Mouse (Mus musculus): ENCODE measurements around the gene Gm20503.
A peak's percentile ranks its signal among the peaks of the same experiment; 100 is the strongest.

The Gm20503 gene

DNA sequence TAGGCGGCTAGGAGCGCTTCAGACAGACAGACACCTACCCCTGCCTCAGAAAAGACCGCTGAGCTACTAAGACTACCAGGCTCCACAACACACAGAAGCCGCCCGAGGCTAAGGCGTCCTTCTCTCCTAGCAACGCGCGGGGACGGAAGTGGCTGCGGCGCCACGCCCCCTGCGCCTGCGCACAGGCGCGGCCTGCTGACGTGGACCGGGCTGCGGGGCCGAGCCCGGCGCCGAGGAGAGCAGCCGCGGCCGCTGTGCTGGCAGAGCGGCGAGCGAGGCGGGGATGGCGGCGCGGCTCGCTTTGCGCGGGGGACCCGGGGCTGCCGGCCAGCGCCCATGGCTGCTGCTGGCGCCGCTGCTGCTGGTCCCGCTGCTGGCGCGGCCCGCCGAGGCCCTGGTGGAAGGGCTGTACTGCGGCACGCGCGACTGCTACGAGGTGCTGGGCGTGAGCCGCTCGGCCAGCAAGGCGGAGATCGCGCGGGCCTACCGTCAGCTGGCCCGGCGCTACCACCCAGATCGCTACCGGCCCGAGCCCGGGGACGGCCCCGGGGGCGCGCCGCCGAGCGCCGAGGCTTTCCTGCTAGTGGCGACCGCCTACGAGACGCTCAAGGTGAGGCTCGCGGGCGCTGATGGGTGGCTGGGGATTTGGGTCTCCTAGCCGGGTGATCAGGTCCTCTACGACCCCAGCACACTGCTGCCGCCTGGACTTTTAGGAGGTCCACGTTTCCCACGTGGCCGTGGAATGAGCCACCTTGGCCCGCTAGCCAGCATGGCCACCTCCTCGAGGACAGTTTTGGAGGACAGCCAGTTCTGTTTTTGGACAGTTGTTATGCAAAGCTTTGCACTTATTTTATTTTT lies at the start of gene Gm20503:
Gm20503 (plus strand) TSS at position 263 of the 858 bp plus-strand sequence.
- peak; percentile 95 to 96 for DNase-seq (ENCODE audit: inconsistent age in 2 of 2, low spot score in 1 of 2)

DNA sequence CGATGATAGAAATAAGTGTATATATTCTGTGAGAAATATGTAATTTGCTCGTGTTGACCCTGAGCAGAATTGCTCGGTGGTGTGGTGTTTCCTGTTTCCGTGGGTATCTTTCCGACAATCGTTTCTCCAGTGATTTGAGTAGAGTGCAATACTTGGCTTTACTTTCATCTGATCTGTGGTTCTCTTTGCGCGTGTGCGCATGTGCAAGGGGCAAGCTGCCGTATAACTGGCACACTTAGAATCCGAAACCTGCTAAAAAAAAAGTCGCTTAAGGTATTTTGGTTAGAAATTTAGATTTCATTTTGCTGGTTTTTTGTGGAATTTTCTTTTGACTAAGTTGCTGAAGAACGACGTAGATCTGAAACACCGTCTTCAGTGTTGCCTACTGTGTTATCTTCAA lies 41.3 kb upstream of the Gm20503 start:
- DNase-seq (ENCODE audit: inconsistent age in 2 of 2, low spot score in 1 of 2): no peak

DNA sequence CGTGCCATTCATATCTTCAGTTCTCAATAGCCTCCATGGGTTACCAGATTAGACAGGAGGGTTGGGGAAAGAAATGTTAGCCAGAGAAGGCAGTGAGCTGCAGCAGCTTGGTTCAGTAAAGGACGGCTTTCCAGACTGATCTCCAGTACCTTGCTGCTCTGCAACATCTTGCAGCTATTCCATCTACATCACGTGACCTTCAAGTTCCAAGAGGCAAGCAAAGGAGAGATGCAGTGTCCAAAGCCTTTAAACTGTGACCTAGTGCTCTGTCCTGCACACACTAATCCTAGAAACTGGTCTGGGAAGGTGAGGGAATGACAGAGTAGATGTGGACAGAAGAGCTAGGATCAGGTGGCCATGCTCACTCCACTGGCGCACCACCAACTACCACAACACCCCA lies 39.7 kb upstream of the Gm20503 start:
- no peak for DNase-seq (ENCODE audit: inconsistent age in 2 of 2, low spot score in 1 of 2)

DNA sequence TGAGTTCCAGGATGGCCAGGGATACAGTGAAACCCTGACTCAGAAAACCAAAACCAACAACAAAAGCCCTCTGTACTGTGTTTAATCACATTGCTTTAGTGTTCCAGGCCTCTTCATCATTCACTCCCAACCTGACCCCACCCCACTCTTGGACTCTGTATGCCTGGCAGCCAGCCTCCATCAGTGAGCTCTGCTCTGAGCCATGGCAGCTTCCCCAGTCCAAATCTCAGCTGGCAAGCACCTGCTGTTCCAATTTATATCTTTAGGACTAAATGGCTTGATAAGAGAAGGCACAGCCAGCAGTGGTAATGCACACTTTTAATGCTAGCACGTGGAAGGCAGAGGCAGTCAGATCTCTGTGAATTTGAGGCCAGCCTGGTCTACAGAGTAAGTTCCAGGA lies 37.9 kb upstream of the Gm20503 start:
- no peak for DNase-seq (ENCODE audit: inconsistent age in 2 of 2, low spot score in 1 of 2)

- DNase-seq (ENCODE audit: inconsistent age in 2 of 2, low spot score in 1 of 2): no peak
These were observed 32.3 kb upstream of the Gm20503 start for GRCm38 (mm10) chr4:58970678-58971077.

- DNase-seq (ENCODE audit: inconsistent age in 2 of 2, low spot score in 1 of 2): no peak
These were observed 27.3 kb upstream of the Gm20503 start for GRCm38 (mm10) chr4:58975711-58976110.

GRCm38 (mm10) chr4:58981421-58981820 lies 21.6 kb upstream of the Gm20503 start:
- no peak for DNase-seq (ENCODE audit: inconsistent age in 2 of 2, low spot score in 1 of 2)

DNA sequence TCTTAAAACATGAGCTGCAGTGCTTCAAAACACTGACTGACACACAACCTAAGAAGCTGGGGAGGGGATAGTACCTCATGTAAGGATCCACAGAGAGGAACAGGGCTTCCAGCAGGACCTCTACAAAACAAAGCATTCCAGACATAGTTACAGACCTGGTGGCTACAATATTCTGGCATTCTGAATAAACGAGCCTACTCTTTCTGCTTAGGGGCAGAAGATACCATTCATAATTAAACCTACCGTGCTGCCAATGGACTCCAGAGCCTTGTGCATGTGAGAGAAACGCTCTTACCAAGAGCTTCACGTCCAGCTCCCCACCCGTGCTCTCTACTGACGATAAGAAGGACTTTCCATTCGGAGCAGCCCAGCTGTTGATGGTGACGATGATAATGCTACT lies 20.2 kb upstream of the Gm20503 start:
- DNase-seq (ENCODE audit: inconsistent age in 2 of 2, low spot score in 1 of 2): peak in 1 of 2 experiments; percentile 58

- peak; percentile 80 to 95 for DNase-seq (ENCODE audit: inconsistent age in 2 of 2, low spot score in 1 of 2)
These were observed 17.8 kb upstream of the Gm20503 start for GRCm38 (mm10) chr4:58985157-58985648.

GRCm38 (mm10) chr4:58986540-58987190 lies 16.3 kb upstream of the Gm20503 start, which contains the start of gene Ptgr1:
Gene Ptgr1, minus strand, starts transcription at chr4:58987119.
- peak; percentile 88 to 95 for DNase-seq (ENCODE audit: inconsistent age in 2 of 2, low spot score in 1 of 2)

- DNase-seq (ENCODE audit: inconsistent age in 2 of 2, low spot score in 1 of 2): no peak
These were observed 13.6 kb upstream of the Gm20503 start for GRCm38 (mm10) chr4:58989303-58989898.

GRCm38 (mm10) chr4:58990609-58991434 lies 12.2 kb upstream of the Gm20503 start:
- DNase-seq (ENCODE audit: inconsistent age in 2 of 2, low spot score in 1 of 2): no peak

DNA sequence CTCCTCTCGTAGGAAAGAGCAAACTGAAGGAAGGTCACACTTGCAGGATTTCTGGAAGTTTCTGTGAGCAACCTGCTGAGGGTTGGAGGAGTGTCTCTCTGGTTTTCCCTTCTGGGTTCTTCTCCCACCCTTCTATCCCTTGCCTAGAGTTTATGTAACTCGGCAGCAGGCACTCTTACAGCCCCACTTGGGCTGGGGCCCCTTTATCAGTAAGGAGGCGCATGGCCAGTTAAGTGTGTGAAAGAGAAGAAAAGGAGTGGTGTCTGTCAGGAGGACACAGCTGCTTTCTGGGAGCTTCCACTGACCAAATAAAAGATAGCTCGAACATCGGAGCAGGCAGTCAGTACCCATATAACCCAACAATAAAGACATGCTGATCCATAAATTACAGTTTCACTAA lies 10.8 kb upstream of the Gm20503 start:
- no peak for DNase-seq (ENCODE audit: inconsistent age in 2 of 2, low spot score in 1 of 2)

DNA sequence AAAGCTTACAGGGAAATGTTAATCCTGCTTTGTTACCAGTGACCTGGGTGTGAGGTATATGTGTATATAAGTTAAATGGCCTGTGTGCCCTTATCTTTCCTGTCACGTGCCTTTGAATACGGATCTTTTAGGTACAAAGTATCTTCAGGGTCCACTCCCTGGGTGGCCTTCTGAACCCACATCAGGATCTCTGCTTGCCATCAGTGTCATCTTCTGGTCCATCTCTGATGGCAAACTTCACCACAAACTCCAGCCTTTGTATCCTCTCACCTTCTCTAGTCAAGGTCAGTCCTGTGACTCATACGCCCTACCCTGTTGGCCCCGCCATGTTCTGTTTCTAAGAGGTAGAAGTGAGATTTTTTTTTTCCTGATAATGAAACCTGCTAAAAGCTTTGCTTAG lies 8.2 kb upstream of the Gm20503 start, which contains the start of gene Dnajc25:
Dnajc25 (plus strand) TSS at position 301 of the 400 bp plus-strand sequence.
- DNase-seq (ENCODE audit: inconsistent age in 2 of 2, low spot score in 1 of 2): peak in 1 of 2 experiments; percentile 31

GRCm38 (mm10) chr4:58995251-58995693 lies 7.7 kb upstream of the Gm20503 start:
- peak in 1 of 2 experiments; percentile 59 for DNase-seq (ENCODE audit: inconsistent age in 2 of 2, low spot score in 1 of 2)

DNA sequence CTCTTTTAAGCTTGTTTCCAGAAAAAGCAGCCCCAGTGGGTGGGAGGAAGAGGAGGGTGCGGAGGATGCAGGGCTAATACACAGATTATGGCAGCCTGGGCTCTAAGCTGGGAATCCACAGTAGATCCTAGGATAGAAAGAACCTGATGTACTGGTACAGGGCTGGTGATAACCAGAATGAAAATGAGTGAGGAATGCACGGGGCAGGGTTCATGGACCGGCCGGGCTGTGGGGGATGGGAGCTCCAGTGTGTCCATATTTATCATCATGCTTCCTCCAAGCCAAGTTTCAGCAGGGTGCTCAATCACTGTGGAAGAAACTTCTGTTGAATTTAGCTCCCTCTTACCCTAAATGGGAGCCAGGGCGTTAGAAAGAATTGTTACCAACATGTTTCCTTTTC lies 5.9 kb upstream of the Gm20503 start:
- peak; percentile 35 to 64 for DNase-seq (ENCODE audit: inconsistent age in 2 of 2, low spot score in 1 of 2)

- DNase-seq (ENCODE audit: inconsistent age in 2 of 2, low spot score in 1 of 2): no peak
These were observed 4.3 kb upstream of the Gm20503 start for GRCm38 (mm10) chr4:58998688-58999087.

GRCm38 (mm10) chr4:58999686-59000085 lies 3.3 kb upstream of the Gm20503 start:
- DNase-seq (ENCODE audit: inconsistent age in 2 of 2, low spot score in 1 of 2): peak; percentile 73 to 93

DNA sequence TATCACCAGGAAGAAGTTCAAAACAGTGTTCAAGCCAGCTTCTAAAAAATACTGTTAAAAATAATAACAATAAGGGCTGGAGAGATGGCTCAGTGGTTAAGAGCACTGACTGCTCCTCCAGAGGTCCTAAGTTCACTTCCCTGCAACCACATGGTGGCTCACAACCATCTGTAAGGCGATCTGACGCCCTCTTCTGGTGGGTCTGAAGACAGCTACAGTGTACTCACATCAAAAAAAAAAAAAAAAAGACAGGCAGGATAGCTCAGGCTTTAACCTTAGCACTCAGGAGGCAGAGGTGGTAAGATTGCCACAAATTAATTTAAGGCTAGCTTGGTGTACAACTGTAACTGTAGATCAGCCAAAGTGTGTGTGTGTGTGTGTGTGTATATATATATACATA lies 2.4 kb upstream of the Gm20503 start:
- peak; percentile 54 to 72 for DNase-seq (ENCODE audit: inconsistent age in 2 of 2, low spot score in 1 of 2)

GRCm38 (mm10) chr4:59003806-59004200 lies 793 bp downstream of the Gm20503 start:
- no peak for DNase-seq (ENCODE audit: inconsistent age in 2 of 2, low spot score in 1 of 2)

- DNase-seq (ENCODE audit: inconsistent age in 2 of 2, low spot score in 1 of 2): no peak
These were observed 3.2 kb downstream of the Gm20503 start for GRCm38 (mm10) chr4:59006211-59006610.

All from adrenal gland, adult (tissue).